Mouse (Mus musculus) stomach, postnatal 0 days (tissue): ENCODE measurements around the gene Sds. TPM values are rescaled to one million over a fixed set of nuclear protein-coding genes. Genes with fewer than 3 reads are reported as not detected.
A peak's percentile ranks its signal among the peaks of the same experiment; 100 is the strongest.

Experiments
- ATAC-seq: fragments of 200-750 bp; cut with Nextera tagmentation; 2 replicates; pipeline ENCODE4 v1.8.0; 2017; ENCODE audit not compliant: low FRiP score, low TSS enrichment
- DNase-seq: peaks from one replicate; pipeline ENCODE4 v3.0.0-alpha.2; 2016; ENCODE audit warnings: low spot score
- H3K27ac ChIP-seq: fragments of 300-500 bp; sonication (generic); replicated peaks from 2 replicates; pipeline ENCODE4 v1.5.1; 2014; ENCODE audit warnings: mild to moderate bottlenecking, control low read depth
- H3K27me3 ChIP-seq: fragments of 300-500 bp; sonication (generic); 2 replicates; pipeline ENCODE4 v1.6.1; 2014; ENCODE audit warnings: low read length; ENCODE audit not compliant: control insufficient read depth, insufficient read depth
- H3K36me3 ChIP-seq: fragments of 300-500 bp; sonication (generic); 2 replicates; pipeline ENCODE4 v1.6.1; 2014; ENCODE audit warnings: low read length, mixed read lengths; ENCODE audit not compliant: control insufficient read depth, insufficient read depth
- H3K4me1 ChIP-seq: fragments of 300-500 bp; sonication (generic); replicated peaks from 2 replicates; pipeline ENCODE4 v1.6.1; 2014; ENCODE audit warnings: antibody characterized with exemption; ENCODE audit not compliant: control insufficient read depth, insufficient read depth
- H3K4me2 ChIP-seq: fragments of 300-500 bp; sonication (generic); replicated peaks from 2 replicates; pipeline ENCODE4 v1.6.1; 2014; ENCODE audit warnings: low read depth, mild to moderate bottlenecking, control low read depth, moderate library complexity
- H3K4me3 ChIP-seq: fragments of 300-500 bp; sonication (generic); 2 replicates; pipeline ENCODE4 v1.5.1; 2014; ENCODE audit warnings: low read depth, low read length, control low read depth
- H3K9ac ChIP-seq: fragments of 300-500 bp; sonication (generic); 2 replicates; pipeline ENCODE4 v1.6.1; 2014; ENCODE audit warnings: mild to moderate bottlenecking, low read length, control low read depth, mixed read lengths
- H3K9me3 ChIP-seq: fragments of 300-500 bp; sonication (generic); 2 replicates; pipeline ENCODE4 v1.6.1; 2016; ENCODE audit warnings: low read length; ENCODE audit not compliant: control insufficient read depth
- CTCF ChIP-seq: IDR thresholded peaks from 2 replicates; pipeline ENCODE4 v1.5.1; 2016; ENCODE audit warnings: antibody characterized with exemption, low read depth, mild to moderate bottlenecking, moderate library complexity
- EP300 ChIP-seq: optimal IDR thresholded peaks from 2 replicates; pipeline ENCODE3; 2016; ENCODE audit warnings: antibody characterized with exemption
- WGBS: fragments of 180-500 bp; shearing (Covaris S2); extraction: QIAGEN DNeasy Blood & Tissue Kit; methylation state at CpG from one replicate; pipeline ENCODE4 v1.1.7; 2014; 5-methylcytosine and 5-hydroxymethylcytosine counted together
- polyA plus RNA-seq: library from polyadenylated mRNA; unstranded; fragments of >200 nt; fragmentation: Nextera tagmentation; extraction: Ambion mirVana; gene quantifications from 2 replicates; pipeline ENCODE4 v1.2.1, GENCODE M21; 2015

Gene Sds
- polyA plus RNA-seq, 1 experiment from 2014 or later: not detected

DNA sequence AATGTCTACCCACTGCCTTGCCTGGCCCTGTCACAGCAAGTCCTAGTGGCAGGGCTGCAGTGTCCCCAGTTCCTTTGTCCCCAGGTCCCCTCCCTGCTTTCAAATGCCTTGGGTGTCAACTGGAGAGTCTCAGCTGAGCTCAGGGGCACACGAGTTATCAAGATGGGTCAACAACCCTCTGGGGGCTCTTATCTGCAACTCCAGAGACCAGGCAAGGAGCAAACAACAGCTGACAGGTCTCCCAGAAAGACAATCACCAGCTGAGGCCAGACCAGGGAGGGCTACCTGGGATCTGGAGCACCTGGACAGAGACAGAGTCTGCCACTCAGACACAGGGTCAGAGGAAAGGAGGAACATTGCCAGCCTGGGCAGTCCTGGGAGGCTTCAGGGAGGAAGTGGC, 20.1 kb upstream of the Sds start:
- no peak for ATAC-seq

DNA sequence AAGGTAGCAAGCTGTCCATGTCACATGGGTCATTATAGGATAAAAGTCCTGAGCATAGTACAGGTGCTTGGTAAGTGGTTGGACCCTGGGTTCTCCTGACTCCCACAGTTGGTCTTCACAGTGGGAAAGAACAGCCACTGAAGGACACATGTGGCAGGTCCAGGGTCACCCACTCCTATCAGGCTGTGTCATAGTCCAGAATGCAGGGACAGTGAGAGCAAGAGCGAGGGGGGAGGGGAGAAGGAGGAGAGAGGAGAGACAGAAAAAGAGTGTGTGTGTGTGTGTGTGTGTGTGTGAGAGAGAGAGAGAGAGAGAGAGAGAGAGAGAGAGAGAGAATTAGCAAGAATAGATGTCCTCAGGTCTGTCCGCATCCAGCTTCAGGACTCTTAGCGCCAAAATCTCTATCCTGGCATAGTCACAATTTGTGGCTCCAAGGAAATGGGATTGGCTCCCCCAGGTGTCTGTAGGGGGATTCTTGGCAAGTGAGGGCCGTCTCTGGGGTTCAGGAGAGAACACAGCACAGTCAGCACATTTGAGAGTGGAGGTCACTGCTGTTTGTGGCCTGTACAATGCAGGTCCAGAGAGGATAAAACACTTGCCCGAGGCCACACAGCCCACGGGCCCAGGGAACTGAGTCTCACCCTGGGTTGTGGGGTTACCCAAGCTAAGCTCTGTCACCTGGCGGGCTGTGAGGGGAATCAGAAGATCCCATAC, 19.3 kb upstream of the Sds start:
- no peak overlapping the region for H3K27ac ChIP-seq
- no peak overlapping the region for H3K4me2 ChIP-seq
- H3K4me3 ChIP-seq: no peak overlapping the region
- TF ChIP-seq EP300: no peak
- no peak for TF ChIP-seq CTCF
- WGBS: 55% methylated on average over 7 of the region's 7 CpGs
- no peak overlapping the region for H3K9ac ChIP-seq
- ATAC-seq: no peak
- H3K27me3 ChIP-seq: no peaks in the 10 kb centered on the region
- H3K4me1 ChIP-seq: no peaks in the 10 kb centered on the region
- no peaks in the 10 kb centered on the region for H3K9me3 ChIP-seq
- no peak for DNase-seq
- H3K36me3 ChIP-seq: no peaks in the 10 kb centered on the region

More for the DNA sequence above, 20.1 kb upstream of the Sds start:
- no peaks in the 10 kb centered on the region for H3K27me3 ChIP-seq
- no peak overlapping the region for H3K4me3 ChIP-seq
- H3K9me3 ChIP-seq: no peaks in the 10 kb centered on the region
- no peaks in the 10 kb centered on the region for H3K36me3 ChIP-seq
- H3K4me2 ChIP-seq: no peak overlapping the region
- DNase-seq: no peak
- no peak overlapping the region for H3K9ac ChIP-seq
- 22% methylated on average over 1 of the region's 1 CpGs for WGBS
- no peak for TF ChIP-seq EP300
- no peak for TF ChIP-seq CTCF
- H3K4me1 ChIP-seq: no peaks in the 10 kb centered on the region
- H3K27ac ChIP-seq: no peak overlapping the region

DNA sequence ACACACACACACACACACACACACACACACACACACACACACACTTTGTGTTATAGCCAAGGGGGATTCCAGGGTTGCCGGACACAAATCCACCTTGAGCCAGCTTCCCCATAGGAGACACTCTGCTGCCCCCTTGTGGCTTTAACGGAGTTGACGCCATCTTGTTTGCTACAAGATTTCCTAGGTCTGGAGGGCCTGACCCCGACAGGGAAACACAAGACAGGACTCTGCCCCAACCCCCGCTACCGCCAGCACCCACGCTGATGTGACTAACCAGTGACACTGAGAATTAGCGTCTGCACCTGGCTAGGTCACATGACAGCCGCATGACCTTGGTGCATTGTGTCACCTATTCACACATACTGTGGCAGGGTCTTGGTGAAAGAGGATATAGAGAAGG, 18.7 kb upstream of the Sds start:
- H3K27ac ChIP-seq: no peak overlapping the region
- TF ChIP-seq CTCF: peak; percentile 79
- TF ChIP-seq EP300: no peak
- H3K9ac ChIP-seq: no peak overlapping the region
- no peaks in the 10 kb centered on the region for H3K36me3 ChIP-seq
- DNase-seq (peak; percentile 77), ATAC-seq (no peak)
- H3K4me3 ChIP-seq: no peak overlapping the region
- no peaks in the 10 kb centered on the region for H3K4me1 ChIP-seq
- H3K9me3 ChIP-seq: no peaks in the 10 kb centered on the region
- no peak overlapping the region for H3K4me2 ChIP-seq
- no peaks in the 10 kb centered on the region for H3K27me3 ChIP-seq
- WGBS: 6% methylated on average over 9 of the region's 9 CpGs

DNA sequence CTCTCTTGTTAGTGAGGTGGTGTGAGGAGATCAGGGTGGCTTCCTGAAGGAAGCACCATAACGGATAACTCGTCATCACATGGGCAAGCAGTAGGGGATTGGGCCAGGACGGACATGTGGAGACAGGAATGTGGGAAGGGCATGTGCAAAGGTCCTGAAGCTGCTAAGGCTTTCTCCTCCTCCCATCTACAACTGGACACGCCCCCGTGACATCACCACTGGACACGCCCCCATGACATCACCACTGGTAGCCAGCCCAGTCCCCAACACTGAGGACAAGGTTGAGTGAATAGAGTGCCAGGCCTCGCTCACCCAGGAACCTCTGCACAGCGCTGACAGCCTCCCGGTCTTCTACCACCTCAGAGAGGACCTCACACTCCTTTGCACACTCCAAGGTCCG, 17.2 kb upstream of the Sds start:
- DNase-seq (no peak), ATAC-seq (peak; percentile 50)
- no peak overlapping the region for H3K4me2 ChIP-seq
- TF ChIP-seq CTCF: no peak
- TF ChIP-seq EP300: no peak
- H3K27me3 ChIP-seq: no peaks in the 10 kb centered on the region
- H3K36me3 ChIP-seq: no peaks in the 10 kb centered on the region
- no peak overlapping the region for H3K27ac ChIP-seq
- H3K4me3 ChIP-seq: no peak overlapping the region
- no peaks in the 10 kb centered on the region for H3K9me3 ChIP-seq
- 79% methylated on average over 10 of the region's 10 CpGs for WGBS
- H3K9ac ChIP-seq: no peak overlapping the region
- H3K4me1 ChIP-seq: no peaks in the 10 kb centered on the region

DNA sequence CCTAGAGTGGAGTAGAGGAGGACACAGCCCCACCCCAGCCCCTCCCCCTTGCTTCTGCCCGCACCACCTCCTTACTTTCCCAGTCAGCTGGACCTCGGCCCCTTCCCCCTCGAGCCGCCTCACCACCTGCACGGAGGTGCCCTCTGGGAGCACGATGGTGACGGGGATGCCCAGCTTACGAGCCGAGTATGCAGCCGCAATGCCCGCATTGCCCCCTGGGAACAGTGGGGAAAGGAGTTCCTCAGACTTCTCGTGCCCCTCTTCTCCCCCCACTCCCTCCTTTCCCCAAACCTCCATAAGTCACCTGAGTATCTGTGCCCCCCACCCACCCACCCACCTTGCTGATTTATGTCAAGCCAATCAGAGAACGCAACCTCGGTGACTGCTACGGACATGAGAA, 14.4 kb upstream of the Sds start:
- ATAC-seq (no peak), DNase-seq (no peak)
- H3K27ac ChIP-seq: no peak overlapping the region

DNA sequence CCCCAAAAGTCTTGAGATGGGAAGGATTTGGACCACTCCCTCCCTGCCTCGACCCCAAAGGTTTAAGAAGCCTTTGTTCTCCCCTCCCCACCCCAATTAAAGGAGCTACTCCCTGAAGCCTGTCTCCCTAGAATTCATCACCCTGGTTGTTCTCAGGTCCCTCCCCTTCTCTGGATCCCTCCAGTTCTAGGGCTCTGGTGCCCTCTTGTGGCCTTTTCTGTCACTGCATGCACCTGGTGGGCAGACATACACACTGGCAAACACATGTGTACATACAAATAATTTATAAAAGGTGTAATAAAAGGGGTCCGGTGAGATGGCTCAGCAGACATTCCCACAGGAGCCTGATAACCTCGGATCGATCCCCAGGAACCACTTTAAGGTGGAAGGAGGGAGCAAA, 12.0 kb upstream of the Sds start:
- WGBS: 74% methylated on average over 4 of the region's 4 CpGs
- TF ChIP-seq EP300 (no peak), CTCF (peak; percentile 58)

More for the DNA sequence above, 14.4 kb upstream of the Sds start:
- Histone ChIP-seq H3K9ac (no peak overlapping the region), H3K4me2 (no peak overlapping the region), H3K4me3 (no peak overlapping the region), H3K36me3 (no peaks in the 10 kb centered on the region), H3K9me3 (no peaks in the 10 kb centered on the region), H3K27me3 (no peaks in the 10 kb centered on the region), H3K4me1 (no peaks in the 10 kb centered on the region)
- 67% methylated on average over 11 of the region's 15 CpGs for WGBS
- TF ChIP-seq CTCF: no peak
- TF ChIP-seq EP300: no peak

More for the DNA sequence above, 12.0 kb upstream of the Sds start:
- ATAC-seq: no peak
- Histone ChIP-seq H3K4me3 (no peak overlapping the region), H3K27me3 (no peaks in the 10 kb centered on the region), H3K9me3 (no peaks in the 10 kb centered on the region), H3K4me1 (no peaks in the 10 kb centered on the region), H3K9ac (no peak overlapping the region), H3K36me3 (no peaks in the 10 kb centered on the region), H3K4me2 (no peak overlapping the region), H3K27ac (no peak overlapping the region)
- no peak for DNase-seq
